Mouse (Mus musculus) cerebellum, adult 11-12 months (tissue): ENCODE results near the gene Scaf1.

Experiments
- DNase-seq: peaks from one replicate; pipeline ENCODE4 v3.0.0; 2022

Scaf1 gene

DNA sequence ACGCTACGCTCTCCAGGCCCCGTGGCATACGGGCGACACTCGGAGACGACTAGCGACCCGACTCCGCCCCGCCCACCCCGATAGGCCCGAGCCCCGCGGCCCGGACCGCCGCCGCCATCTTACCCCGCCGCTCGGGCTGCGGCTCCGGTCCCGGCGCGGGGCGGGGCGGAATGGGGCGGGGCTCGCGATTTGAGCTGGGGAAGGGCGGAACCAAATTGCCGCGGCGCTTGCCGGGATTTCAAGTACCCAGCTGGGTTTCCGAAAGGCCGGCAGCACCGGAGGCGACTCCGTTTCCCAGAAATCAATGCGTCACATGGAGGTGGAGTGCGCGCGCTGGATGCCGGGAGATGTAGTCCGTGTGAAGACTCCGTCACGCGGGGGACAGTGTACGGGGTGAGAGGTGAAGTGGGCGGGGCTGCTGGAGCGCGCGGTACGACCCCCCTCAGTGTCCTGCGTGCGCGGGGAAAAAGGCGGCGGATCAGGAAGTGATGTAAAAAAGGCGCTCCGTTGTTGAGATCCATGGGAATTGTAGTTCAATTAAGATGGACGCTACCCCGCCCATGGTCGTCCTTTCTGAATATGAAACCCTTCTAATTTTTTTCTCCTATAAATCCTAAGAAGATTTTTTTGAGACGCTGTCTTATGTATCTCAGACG is at the start of gene Scaf1:
Gene Scaf1, minus strand, starts transcription at position 407 of the 656 bp plus-strand sequence.
- DNase-seq = peak; percentile 100

DNA sequence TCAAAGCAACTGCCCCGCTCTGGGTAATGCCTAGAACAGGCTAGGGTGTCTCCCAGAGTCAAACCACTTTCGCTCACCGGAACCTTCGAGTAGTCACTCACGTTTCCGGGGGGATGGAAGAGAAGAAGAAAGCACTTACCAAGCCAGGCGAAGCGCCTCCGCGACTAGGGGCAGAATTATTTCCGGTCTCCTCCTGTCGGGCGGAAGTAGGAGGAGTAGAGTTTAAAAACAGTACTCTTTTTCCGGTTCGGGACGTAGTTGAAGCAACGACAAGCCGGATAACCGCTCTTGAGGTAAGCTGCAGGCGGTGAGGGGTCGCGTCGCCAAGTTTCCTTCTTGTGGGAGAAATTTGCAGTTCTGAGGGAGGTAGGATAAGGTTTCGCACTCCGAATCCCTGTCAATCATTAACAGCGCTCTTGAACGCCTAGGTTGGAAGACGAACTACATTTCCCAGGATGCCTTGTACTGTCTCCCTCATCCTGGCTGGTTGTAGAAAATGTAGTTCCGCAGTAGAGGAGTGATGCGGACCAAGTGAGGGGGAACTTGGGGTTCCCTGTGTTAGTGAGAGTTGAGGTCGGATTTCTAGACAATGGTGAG is 46.2 kb upstream of the Scaf1 start, which contains the start of the genes Nosip and Prrg2:
Gene Nosip, plus strand, starts transcription at position 191 of the 597 bp plus-strand sequence.
Gene Prrg2, minus strand, starts transcription at position 439 of the 597 bp plus-strand sequence.
- peak; percentile 94 for DNase-seq

DNA sequence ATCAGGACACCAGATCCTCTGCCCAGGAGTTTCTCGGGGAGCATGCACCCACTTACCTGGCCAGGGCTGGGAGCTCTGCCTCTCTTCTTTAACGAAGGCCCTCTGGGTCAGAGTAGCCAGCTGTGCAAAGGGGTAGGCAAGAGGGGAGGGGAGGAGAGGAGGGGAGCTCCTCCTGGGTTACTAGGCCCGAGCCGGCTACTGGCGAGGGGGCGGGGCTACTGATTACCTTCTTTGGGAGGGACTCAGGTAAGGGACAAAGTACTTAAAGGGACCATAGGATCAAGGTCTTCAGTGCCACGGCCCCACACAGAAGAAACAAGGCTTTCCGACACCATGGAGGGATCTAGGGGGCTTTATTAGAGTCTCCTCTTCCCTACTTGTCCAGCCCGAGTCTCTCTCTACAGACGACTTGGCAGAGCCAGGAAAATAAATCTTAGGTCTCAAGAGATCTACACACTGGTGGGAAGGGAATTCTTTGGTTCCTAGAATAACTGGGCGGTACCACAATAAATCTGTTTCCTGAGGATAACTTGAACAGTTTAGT is 45.4 kb upstream of the Scaf1 start:
- DNase-seq = peak; percentile 68

DNA sequence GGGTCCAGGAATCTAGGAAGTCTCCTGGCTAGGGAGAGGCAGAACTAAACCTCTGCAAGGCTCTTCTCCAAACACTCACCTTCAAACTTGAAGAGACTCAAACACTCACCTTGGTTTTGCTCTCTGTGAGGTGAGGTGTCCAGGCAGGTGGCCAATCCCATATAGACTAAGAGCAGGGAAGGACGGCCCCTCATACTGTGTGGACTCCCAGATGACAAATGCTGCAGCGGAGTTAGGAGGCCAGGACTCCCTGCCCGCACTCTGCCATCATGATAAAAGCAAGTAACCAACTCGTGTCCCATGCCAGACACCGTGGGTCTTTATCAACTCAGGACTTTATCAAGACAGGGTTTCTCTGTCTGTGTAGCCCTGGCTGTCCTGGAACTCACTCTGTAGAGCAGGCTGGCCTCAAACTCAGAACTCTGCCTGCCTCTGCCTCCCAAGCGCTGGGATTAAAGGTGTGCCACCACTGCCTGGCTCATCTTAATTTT is 44.5 kb upstream of the Scaf1 start:
- DNase-seq = peak; percentile 44

DNA sequence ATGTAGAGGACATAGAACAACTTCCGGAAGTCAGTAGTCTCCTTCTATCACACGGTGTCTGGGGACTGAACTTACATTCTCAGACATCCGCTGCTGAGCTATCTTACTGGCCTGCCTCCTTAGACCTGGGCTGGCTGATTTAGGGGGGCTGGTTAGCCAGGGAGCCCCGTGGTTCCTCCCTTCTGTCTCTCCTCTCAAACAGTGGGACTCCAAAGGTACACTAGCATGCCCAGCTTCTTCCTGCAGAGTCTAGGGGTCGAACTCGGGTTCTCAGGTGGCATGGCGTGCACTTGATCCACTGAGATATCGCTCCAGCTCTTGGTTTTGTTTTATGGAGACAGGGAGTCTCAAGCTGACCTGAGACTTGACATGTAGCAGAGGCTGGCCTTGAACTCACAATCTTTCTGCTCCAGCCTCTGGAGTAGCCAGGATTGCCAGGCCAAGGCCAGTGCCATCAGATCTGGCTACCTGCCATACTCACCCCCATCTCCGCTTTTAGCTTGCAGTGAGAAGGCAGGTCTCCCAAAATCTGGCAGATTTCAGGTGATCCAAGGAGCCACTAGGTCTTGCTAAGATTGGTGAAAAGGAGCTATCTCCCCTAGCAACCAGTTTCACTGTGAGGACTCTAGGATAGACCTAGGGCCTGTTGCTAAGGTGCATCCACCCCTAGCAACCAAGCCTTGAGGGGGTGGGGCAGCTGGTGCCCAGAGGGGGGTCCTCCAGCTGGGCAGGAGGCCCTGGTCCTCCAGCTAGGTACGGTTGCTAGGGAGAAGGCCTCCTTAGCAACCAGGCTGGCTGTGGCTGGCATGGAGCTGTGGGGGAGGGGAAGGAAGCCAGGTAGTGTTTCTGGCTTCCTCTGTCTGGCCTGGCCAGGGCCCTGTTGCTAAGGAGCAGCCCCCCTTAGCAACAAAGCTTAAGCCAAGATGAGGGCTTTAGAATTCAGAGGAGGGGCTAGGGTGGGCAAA is 42.7 kb upstream of the Scaf1 start:
- DNase-seq = peak; percentile 58

DNA sequence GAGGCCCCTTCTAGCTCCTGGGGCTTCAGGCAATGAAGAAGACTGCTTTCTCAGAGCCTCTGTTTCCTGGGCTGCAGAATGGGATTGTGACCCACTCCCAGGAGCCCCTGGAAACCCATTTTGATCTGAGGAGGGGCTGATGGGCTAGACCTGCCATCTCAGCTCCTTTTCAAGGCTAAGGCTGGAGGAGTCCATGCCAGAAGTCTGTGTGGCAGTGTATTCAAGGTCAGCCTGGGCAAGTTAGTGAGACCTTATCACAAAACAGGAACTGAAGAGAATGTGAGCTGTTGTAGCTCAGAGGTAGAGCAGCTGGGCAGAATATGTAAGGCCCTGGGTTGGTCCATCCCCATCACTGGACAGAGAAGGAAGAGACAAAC is 40.8 kb upstream of the Scaf1 start:
- no peak for DNase-seq

DNA sequence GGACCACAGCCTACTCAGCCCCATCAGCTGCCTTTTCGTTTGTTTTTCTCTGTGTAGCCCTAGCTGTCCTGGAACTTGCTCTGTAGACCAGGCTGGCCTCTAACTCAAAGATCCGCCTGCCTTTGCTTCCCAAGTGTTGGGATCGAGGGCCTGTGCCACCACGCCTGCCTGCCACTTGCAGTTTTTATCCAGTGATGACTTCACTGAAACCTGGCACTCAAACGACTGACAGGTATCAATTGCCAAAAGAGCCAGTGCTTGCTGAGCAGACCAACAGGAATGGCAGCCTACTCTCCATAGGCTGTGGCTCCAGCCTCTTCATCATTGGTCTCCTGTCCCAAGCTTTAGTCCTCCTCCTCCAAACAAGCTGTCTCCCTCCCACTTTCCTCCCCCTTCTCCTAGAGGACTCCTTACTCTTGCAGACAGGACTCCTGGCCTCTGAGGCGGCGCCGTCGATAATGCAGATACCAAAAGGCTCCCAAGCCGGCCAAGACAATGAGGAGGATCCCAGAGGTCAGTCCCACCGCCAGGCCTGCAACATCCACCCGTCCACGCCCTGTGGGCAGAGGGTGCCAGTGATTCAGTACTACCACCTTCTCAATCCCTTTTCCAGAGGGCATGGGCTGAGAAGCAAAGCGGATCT is 40.3 kb upstream of the Scaf1 start:
- DNase-seq = peak; percentile 50

DNA sequence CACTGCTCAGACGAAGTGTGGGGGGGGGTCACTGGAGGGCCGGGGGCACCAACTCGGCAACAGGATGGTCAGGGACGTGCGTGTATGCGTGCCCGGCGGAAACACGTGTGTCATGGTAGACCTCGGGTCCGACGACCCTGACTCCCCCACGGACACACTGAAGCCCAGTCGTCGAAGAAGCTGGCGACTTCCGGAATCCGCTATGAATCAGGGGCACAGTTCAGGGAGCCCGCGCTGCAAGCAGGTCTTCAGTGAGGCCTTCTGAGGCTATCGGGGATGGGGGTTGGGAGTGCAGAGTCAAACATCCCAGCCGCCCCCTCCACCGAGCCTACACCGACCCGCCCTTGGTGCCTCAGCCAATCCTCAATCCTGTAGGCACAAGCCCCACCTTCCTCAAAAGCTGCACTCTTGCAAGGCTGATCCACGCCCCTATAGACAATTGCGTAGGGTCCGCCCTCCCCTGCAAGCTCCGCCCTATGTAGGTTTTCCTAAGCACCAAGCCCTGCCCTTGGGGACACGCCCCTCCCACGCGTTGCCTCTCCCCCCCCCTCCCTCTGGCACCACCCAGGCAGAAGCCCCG is 37.9 kb upstream of the Scaf1 start:
- peak; percentile 98 for DNase-seq

DNA sequence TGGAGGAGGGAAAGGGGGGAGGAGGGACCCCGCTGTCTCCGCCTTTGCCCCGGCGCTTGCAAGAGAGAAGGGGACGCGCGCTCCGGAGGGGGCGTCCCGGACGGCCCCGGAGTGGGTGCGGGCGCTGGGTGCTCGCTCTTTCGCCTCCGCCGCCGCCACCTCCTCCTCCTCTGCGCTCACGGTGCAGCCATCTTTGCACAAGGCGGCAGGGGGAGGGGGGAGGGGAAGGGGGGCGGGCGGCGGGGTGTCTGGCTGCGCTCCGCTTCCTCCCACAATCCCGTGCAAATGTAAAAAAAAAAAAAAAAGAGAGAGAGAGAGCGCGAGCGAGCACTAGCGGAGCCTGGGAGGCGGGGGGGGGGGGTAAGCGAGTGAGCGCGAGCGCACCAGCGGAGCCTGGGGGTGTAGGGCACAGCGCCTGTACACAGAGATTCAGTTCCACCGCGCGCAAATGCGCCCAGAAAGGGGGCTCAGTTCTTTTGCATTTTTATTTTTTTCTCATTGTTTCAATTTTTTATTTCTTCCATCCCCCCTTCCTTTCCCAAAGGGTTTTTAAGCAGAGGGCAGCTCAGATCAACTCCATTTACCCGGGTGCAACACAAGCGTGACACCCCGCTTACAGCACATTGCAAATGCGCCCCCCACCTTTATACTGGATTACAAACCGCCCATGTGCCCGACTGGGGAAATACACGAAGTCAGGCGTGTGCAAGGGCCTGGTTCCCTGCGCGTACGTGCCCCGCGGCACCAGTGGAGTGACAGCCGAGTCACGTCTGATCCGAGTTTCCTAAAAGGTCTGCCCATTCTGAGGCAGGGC is 37.2 kb upstream of the Scaf1 start:
- peak; percentile 86 for DNase-seq

DNA sequence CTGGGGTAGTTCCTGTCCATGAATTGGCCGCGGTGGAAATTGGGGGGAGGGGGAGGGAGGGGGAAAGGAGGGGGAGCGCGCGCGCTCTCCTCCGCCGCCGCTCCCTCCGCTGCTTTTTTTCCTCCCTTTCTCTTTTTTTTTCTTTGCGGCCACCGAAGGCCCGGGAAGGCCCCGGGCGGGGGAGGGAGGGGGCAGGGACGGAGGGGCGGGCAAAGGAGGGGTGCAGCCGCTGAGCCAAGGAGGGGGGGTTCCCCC is 36.6 kb upstream of the Scaf1 start, which contains the start of gene Prr12:
Gene Prr12, minus strand, starts transcription at position 20 of the 255 bp plus-strand sequence.
- DNase-seq = no peak

DNA sequence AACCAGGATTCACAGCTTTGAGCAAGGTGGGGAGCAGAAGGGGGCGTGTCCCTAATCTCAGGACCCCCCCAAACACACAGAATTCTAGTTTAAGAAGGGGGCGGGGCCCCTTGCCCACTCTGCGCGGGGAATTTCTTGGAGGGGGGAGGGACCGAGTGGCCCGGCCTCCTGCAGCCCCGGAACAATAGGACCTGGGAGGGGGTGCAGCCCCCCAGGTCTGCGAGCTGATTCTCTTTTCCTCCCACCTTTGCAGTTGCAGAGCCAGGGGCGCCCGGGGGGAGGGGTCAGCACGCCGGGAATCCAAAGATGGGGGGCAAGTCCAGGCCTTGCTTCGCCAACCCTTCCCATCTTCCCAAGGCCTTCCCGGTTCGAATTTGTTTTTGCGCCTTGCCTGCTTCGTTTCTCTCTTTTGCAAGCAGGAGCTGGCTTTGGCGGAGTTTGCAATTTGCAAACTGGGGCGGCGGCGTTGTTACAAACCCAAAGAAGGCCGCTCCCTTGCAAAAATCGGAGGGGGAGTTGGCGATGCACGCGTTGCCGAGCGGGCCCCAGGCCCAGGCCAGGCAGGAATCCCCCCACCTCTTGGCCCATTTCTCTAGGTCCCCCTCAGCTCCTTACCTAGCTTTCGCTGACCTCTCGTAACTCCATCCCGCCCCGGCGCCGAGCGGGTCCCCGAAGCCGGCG is 36.2 kb upstream of the Scaf1 start:
- DNase-seq = peak; percentile 82

DNA sequence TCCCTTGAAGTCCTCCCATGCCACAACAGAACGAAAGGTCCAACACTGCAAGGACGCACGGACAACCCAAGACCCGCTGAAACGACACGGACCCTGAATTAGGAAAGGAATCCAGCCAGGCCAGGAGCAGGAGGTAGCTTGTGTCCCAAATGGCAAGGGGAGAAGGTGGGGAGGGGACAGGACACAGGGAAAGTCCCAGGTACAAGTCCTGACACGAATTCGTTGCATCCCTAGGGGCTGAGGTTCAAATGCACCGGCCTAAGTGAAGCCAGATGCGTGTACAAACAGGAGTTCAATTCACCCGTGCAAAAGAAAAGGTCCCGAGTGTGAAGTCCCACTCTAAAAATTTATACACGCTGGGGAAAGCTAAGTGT is 35.4 kb upstream of the Scaf1 start:
- peak; percentile 56 for DNase-seq

DNA sequence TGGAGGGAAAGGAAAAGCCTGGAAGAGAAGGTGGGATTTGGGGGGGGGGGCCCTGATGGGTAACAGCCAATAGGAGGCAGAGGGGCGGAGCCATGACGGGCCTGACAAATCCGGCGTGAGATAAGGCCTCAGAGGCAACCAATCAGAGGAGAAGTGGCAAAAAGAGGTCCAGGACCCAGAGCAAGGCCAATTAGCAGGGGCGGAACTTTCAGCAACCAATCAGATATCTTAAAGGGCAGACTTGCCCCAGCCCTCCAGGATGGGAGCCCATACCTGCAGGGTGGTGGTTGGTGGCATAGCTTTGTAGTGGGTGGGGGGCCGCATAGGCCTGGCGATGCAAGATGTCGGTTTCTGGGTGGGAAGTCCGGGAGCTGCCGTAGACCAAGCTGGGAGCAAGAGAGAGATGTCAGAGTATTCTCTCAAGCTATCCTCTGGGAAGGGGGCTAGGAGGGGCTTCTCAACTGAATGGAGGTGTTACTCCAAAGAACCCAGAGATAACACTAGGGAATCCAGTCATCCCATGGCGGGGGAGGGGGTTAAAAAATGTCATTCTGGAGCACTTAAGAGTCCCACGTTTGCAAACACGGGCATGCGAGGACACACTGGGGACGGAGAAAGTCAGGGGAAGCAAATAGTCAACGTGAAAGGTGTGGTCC is 34.9 kb upstream of the Scaf1 start:
- DNase-seq = peak; percentile 84

DNA sequence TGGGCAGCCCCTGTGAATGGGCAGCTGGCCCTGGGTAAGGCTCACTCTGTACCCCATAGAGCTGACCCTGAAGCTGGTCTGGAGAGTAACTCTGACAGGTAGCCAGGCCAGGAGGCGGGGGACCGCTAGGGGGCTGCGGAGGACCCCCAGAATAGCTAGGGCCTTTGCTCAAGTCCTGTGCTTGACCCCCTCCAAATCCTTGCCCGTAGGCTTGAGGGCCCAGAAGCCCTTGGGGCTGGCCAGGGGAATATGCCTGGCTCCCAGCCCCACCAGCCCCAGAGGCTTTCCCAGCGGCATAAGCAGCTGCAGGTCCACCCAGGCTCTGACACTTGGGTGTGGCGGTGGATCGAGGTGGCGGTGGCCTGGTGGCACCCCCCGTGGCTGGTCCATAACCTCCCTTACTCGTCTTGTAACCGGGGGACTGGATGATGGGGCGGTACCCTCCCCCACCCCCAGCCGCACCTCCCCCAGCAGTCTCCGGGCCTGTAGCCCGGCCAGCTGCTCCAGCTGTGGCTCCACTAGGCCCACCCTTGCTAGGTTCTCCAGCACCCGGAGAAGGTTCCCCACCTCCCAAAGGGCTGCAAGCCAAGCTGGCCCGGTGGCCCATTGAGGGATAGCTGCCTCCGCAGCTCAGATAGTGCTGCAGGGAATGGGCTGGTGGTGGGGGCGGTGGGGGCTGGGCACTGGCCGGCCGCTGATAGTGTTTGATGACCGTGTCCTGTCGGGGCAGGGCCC is 32.9 kb upstream of the Scaf1 start:
- DNase-seq = peak; percentile 52

DNA sequence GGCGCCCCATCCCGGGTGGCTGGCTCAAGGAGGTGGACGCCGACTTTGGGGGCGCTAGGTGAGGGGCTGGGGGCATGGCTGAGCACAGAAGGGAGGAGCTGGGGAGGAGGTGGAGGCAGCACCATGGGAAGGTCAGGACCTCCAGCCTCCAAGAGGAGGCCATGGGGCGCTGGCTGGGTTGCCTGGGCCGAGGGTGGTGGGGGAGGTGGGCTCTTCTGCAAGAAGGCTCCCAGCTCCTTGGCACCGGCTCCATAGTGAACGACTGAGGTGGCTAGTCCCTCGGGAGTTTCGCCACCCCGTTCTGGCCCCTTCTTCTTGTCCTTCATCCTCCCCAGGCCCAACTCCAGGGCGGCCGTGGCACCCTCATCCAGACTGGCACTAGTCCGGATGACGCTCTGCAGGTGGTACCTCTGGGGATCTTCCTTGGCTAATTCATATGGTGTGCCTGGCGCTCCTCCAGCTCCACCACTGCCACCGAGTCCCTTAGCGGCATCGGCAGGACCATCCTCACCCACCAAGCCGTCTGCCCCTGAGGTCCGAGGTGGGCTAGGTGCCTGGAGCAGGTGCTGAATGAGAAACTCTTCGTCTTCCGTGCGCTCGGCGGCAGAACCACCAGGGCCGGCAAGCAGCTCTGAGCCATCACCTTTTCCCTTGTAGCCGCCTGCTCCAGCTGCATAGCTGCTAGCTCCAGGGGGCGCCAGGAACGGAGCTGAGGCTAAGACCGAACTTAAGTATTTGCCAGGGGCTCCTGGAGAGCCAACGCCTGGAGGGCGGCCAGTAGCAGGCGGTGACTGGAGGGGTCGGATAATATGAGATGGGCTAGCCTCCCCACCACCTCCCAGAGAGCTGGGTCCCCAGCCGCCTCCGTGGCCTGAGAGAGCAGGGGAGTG is 32.1 kb upstream of the Scaf1 start:
- peak; percentile 63 for DNase-seq

DNA sequence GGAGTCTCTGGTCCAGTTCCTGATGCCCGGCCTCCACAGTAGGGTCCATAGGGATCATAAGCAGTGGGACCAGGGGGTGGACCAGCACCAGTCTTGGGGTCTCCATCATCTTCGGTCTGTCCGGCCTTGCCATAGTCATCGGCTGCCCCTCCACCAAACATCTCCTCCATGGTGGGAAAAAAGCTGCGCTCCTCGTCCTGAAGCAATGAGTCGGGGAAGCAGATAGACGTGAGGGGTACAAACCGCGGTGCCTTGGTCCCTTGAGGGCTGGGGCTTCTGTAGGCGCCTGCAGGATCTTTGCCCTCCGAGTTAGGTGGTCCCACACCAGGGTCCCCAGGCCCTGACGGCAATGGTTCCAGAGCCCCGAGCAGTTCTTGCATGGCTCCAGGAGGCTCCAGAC is 31.3 kb upstream of the Scaf1 start:
- DNase-seq = no peak

DNA sequence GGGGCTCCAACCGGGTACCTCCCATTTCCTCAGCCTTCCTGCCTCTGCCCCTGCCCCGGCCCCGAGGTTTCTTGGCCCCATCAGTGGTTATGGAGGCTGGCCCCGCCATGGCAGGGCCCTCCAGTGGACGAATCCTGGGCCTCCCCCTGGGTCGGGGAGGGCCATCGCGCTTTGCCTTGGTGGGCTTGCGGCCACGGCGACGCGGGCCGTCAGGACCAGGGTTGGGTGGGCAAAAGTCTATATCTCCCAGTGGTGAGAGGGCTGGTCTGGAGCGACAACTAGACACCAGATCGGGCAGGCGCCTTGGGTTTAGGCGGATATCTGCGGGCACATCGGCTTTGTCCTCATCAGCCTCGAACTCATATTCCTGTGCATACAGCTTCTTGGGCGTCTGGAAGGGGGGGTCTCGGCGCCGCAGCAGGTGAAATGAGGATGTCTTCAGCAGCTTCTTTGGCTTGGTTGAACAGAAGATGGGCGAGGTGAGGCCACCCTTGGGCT is 30.7 kb upstream of the Scaf1 start:
- no peak for DNase-seq

DNA sequence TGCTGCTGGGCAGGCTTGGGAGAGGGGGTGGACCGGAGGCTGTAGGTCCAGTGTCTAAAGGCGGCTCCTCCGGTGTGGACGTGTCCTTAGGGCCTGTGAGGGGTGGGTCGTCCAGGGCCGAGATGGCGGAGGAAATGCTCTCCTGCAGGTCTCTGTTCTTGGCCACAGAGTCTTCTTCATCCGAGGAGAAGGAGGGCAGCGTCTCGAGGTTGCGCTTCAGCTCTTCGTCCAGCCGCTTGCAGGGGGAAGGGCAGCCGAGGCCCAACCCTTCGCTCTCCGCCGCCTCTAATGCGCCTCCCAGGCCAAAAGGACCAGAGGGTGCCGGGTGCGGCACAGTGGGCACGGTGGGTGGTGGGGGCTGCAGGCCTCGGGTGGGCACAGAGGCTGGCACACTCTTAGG is 29.6 kb upstream of the Scaf1 start:
- DNase-seq = no peak
